Mouse (Mus musculus): ENCODE measurements around the gene Ston1.

DNA sequence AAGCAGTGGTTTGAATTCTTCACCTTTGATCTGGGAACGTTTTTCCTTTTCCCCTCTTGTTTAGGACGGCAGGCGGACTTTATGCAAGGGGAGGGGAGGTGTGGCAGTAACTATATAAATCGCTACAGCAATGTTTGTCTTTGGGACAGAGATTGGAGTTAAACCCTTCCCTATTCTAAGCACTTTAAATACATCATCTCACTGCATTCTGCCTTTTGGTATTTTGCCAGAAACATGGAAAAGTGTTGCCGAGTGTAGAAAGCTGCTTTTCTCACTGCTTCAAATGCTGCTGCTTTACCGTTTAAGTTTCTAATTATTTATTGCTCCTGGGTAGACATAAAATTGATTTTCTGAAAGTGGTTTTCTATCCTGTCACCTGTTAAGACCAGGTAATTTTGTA lies 104.9 kb downstream of the Ston1 start:
- TF ChIP-seq CTCF (IDR thresholded peaks at IDR 0.05; ENCODE audit: extremely low read depth, insufficient read depth, low read length), result no peak
- no peak for TF ChIP-seq POLR2A (IDR thresholded peaks at IDR 0.05; ENCODE audit: extremely low read depth, insufficient read depth, low read length)
